Mouse (Mus musculus): Measurements from ENCODE around the gene Lrrc74b.

DNA sequence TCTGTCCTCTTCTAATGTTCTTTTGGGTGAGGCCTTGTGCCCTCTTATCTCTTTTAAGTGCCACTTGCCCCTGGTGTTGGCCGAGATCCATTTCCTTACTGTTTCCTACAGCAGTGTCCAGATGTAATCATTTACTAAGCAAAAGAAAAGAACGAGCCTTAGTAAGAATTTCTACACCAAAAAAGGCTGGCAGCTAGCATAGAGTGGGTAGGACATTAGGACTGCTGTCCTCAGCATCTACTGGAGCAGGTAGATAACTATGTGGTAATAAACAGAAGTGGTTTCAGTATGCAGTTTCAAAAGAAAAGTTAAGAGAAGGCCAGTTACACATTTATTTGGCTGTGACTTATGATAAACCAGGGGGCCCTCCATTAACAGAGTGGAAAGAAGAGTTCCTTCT, 50.4 kb downstream of the Lrrc74b start:
- TF ChIP-seq CTCF (IDR thresholded peaks at IDR 0.05; ENCODE audit: insufficient read depth, low read depth, low read length) = no peak
- no peak for TF ChIP-seq POLR2A (IDR thresholded peaks at IDR 0.05; ENCODE audit: insufficient read depth, low read depth, low read length)
